Mouse (Mus musculus) MEL (cell line): ENCODE data around the gene Gprc5d. TPM values are rescaled to one million over a fixed set of nuclear protein-coding genes. Genes with fewer than 3 reads are reported as not detected.

Experiments
- DNase-seq: peaks from one replicate; pipeline ENCODE4 v3.0.0; 2011; ENCODE audit warnings: low read depth, low spot score
- H3K27ac ChIP-seq: 2 replicates; pipeline ENCODE4 v1.5.1; 2012; ENCODE audit warnings: low read depth, mild to moderate bottlenecking, control low read depth, low read length, moderate library complexity; ENCODE audit not compliant: control insufficient read depth
- H3K27me3 ChIP-seq, 2 experiments: fragments of 150-350 bp in 1 of 2; sonication (generic) in 1 of 2; 2 replicates each; pipeline ENCODE4 v1.6.1; 2012; ENCODE audit warnings: low read length in 2 of 2, mild to moderate bottlenecking in 2 of 2, improper control_type of control experiment in 1 of 2, moderate library complexity in 1 of 2; ENCODE audit not compliant: insufficient read depth in 2 of 2, control insufficient read depth in 1 of 2
- H3K36me3 ChIP-seq, 2 experiments: 2 replicates each; pipeline ENCODE4 v1.6.1; 2012 to 2014; ENCODE audit warnings: low read length in 2 of 2, improper control_type of control experiment in 1 of 2, inconsistent platforms in 1 of 2, mild to moderate bottlenecking in 1 of 2; ENCODE audit not compliant: insufficient read depth in 2 of 2, control insufficient read depth in 1 of 2
- H3K4me1 ChIP-seq, 2 experiments: fragments of 150-350 bp in 1 of 2; sonication (generic) in 1 of 2; 2 replicates each; pipeline ENCODE4 v1.6.1; 2012; ENCODE audit warnings: low read length in 2 of 2, improper control_type of control experiment in 1 of 2, mild to moderate bottlenecking in 1 of 2; ENCODE audit not compliant: insufficient read depth in 2 of 2, control insufficient read depth in 1 of 2
- H3K4me3 ChIP-seq, 2 experiments: fragments of 150-350 bp in 1 of 2; sonication (generic) in 1 of 2; 2 replicates each; pipeline ENCODE4 v1.5.1; 2012; ENCODE audit warnings: low read depth in 2 of 2, low read length in 2 of 2, mild to moderate bottlenecking in 2 of 2, moderate library complexity in 2 of 2, control low read depth in 1 of 2, improper control_type of control experiment in 1 of 2; ENCODE audit not compliant: control insufficient read depth in 1 of 2, insufficient read depth in 1 of 2
- H3K79me2 ChIP-seq: 2 replicates; pipeline ENCODE4 v1.6.1; 2012; ENCODE audit warnings: mild to moderate bottlenecking, low read length, moderate library complexity; ENCODE audit not compliant: control insufficient read depth, poor library complexity, insufficient read depth
- H3K9ac ChIP-seq: 2 replicates; pipeline ENCODE4 v1.6.1; 2012; ENCODE audit warnings: low read depth, mild to moderate bottlenecking, control low read depth, low read length, moderate library complexity; ENCODE audit not compliant: control insufficient read depth, poor library complexity, severe bottlenecking
- H3K9me3 ChIP-seq: fragments of 150-350 bp; sonication (generic); replicated peaks from 2 replicates; pipeline ENCODE4 v1.6.1; 2012; ENCODE audit warnings: mild to moderate bottlenecking, low read length, improper control_type of control experiment, moderate library complexity; ENCODE audit not compliant: insufficient read depth
- CHD2 ChIP-seq: IDR thresholded peaks from 2 replicates; pipeline ENCODE4 v1.6.1; 2011; ENCODE audit warnings: low read length, improper control_type of control experiment
- E2F4 ChIP-seq: IDR thresholded peaks from 2 replicates; pipeline ENCODE4 v1.6.1; 2011; ENCODE audit warnings: low read depth, low read length, improper control_type of control experiment, borderline replicate concordance
- ELF1 ChIP-seq: IDR thresholded peaks from 2 replicates; pipeline ENCODE4 v1.6.1; 2014; ENCODE audit warnings: low read depth, mild to moderate bottlenecking, inconsistent platforms, low read length, improper control_type of control experiment, moderate library complexity
- ETS1 ChIP-seq: IDR thresholded peaks from 2 replicates; pipeline ENCODE4 v1.6.1; 2012; ENCODE audit warnings: low read depth, mild to moderate bottlenecking, inconsistent platforms, low read length, improper control_type of control experiment, moderate library complexity
- GABPA ChIP-seq: IDR thresholded peaks from 2 replicates; pipeline ENCODE4 v1.6.1; 2012; ENCODE audit warnings: low read depth, mild to moderate bottlenecking, inconsistent platforms, low read length, improper control_type of control experiment, moderate library complexity
- GATA1 ChIP-seq: IDR thresholded peaks from 2 replicates; pipeline ENCODE4 v1.6.1; 2011; ENCODE audit warnings: low read depth, low read length, improper control_type of control experiment
- JUND ChIP-seq: IDR thresholded peaks from 2 replicates; pipeline ENCODE4 v1.6.1; 2011; ENCODE audit warnings: low read depth, mild to moderate bottlenecking, improper control_type of control experiment, low read length
- MAFK ChIP-seq: IDR thresholded peaks from 2 replicates; pipeline ENCODE4 v1.6.1; 2011; ENCODE audit warnings: low read depth, mild to moderate bottlenecking, low read length, improper control_type of control experiment, borderline replicate concordance
- MAX ChIP-seq: IDR thresholded peaks from 2 replicates; pipeline ENCODE4 v1.6.1; 2011; ENCODE audit warnings: low read length, improper control_type of control experiment
- MAZ ChIP-seq: IDR thresholded peaks from 2 replicates; pipeline ENCODE4 v1.6.1; 2012; ENCODE audit warnings: low read depth, mild to moderate bottlenecking, inconsistent platforms, low read length, improper control_type of control experiment
- MEF2A ChIP-seq: IDR thresholded peaks from 2 replicates; pipeline ENCODE4 v1.6.1; 2014; ENCODE audit warnings: low read depth, mild to moderate bottlenecking, inconsistent platforms, low read length, improper control_type of control experiment; ENCODE audit not compliant: poor library complexity, insufficient replicate concordance, severe bottlenecking; ENCODE audit errors: extremely low read depth
- MYB ChIP-seq: IDR thresholded peaks from 2 replicates; pipeline ENCODE4 v1.6.1; 2011; ENCODE audit warnings: mild to moderate bottlenecking, low read depth, low read length, improper control_type of control experiment
- NRF1 ChIP-seq: IDR thresholded peaks from 2 replicates; pipeline ENCODE4 v1.6.1; 2014; ENCODE audit warnings: low read depth, mild to moderate bottlenecking, inconsistent platforms, low read length, improper control_type of control experiment, moderate library complexity; ENCODE audit not compliant: poor library complexity, insufficient read depth, severe bottlenecking
- POLR2A ChIP-seq, 2 experiments: IDR thresholded peaks; 2 replicates each; pipeline ENCODE4 v1.6.1; 2011 to 2012; ENCODE audit warnings: low read length in 2 of 2, mild to moderate bottlenecking in 2 of 2, control low read depth in 1 of 2, improper control_type of control experiment in 1 of 2, low read depth in 1 of 2, moderate library complexity in 1 of 2; ENCODE audit not compliant: control insufficient read depth in 1 of 2, insufficient read depth in 1 of 2, poor library complexity in 1 of 2
- POLR2AphosphoS2 ChIP-seq: IDR thresholded peaks from 2 replicates; pipeline ENCODE4 v1.6.1; 2011; ENCODE audit warnings: low read length, improper control_type of control experiment
- POLR2AphosphoS5 ChIP-seq: IDR thresholded peaks from 2 replicates; pipeline ENCODE4 v1.6.1; 2012; ENCODE audit warnings: low read depth, borderline replicate concordance, mild to moderate bottlenecking, inconsistent platforms, low read length, moderate library complexity, mixed read lengths
- RAD21 ChIP-seq: IDR thresholded peaks from 2 replicates; pipeline ENCODE4 v1.6.1; 2011; ENCODE audit warnings: mild to moderate bottlenecking, low read depth, low read length, improper control_type of control experiment
- RCOR1 ChIP-seq: IDR thresholded peaks from 2 replicates; pipeline ENCODE4 v1.6.1; 2012; ENCODE audit warnings: low read depth, mild to moderate bottlenecking, inconsistent platforms, low read length, improper control_type of control experiment
- TAL1 ChIP-seq: IDR thresholded peaks from 2 replicates; pipeline ENCODE4 v1.6.1; 2012; ENCODE audit warnings: mild to moderate bottlenecking, inconsistent platforms, low read length, moderate library complexity, mixed read lengths
- TBP ChIP-seq: IDR thresholded peaks from 2 replicates; pipeline ENCODE4 v1.8.0; 2011; ENCODE audit warnings: low read depth, low read length, improper control_type of control experiment
- TCF12 ChIP-seq: IDR thresholded peaks from 2 replicates; pipeline ENCODE4 v1.6.1; 2014; ENCODE audit warnings: low read depth, mild to moderate bottlenecking, inconsistent platforms, low read length, improper control_type of control experiment, moderate library complexity
- UBTF ChIP-seq: IDR thresholded peaks from 2 replicates; pipeline ENCODE4 v1.6.1; 2012; ENCODE audit warnings: low read depth, mild to moderate bottlenecking, inconsistent platforms, low read length, improper control_type of control experiment, moderate library complexity, borderline replicate concordance; ENCODE audit not compliant: insufficient read depth
- USF1 ChIP-seq: IDR thresholded peaks from 2 replicates; pipeline ENCODE4 v1.6.1; 2014; ENCODE audit warnings: low read depth, mild to moderate bottlenecking, inconsistent platforms, low read length, improper control_type of control experiment, moderate library complexity
- USF2 ChIP-seq, 2 experiments: IDR thresholded peaks; 2 replicates each; pipeline ENCODE4 v1.6.1; 2011 to 2012; ENCODE audit warnings: improper control_type of control experiment in 2 of 2, low read length in 2 of 2, borderline replicate concordance in 1 of 2, inconsistent platforms in 1 of 2, low read depth in 1 of 2, mild to moderate bottlenecking in 1 of 2; ENCODE audit not compliant: insufficient read depth in 1 of 2
- ZKSCAN1 ChIP-seq: IDR thresholded peaks from 2 replicates; pipeline ENCODE4 v1.6.1; 2012; ENCODE audit warnings: low read depth, mild to moderate bottlenecking, inconsistent platforms, low read length, improper control_type of control experiment, moderate library complexity
- ZMIZ1 ChIP-seq: IDR thresholded peaks from 2 replicates; pipeline ENCODE4 v1.6.1; 2012; ENCODE audit warnings: low read depth, mild to moderate bottlenecking, inconsistent platforms, low read length, improper control_type of control experiment, moderate library complexity
- polyA plus RNA-seq, 2 experiments: library from polyadenylated mRNA; stranded (reverse) in 1 of 2; unstranded in 1 of 2; fragments of >175 nt in 1 of 2; fragments of >200 nt in 1 of 2; gene quantifications; 2 replicates each; pipeline versions ENCODE4 v1.2.1 to v1.2.4; 2012; ENCODE audit warnings: low replicate concordance in 2 of 2, low read depth in 1 of 2; ENCODE audit not compliant: insufficient read length in 2 of 2, insufficient read depth in 1 of 2, missing spikeins in 1 of 2
- total RNA-seq: library from RNA; depleted of rRNA; stranded (reverse); fragments of 300-350 nt; gene quantifications from 2 replicates; pipeline ENCODE4 v1.2.3, GENCODE M21; 2012

The Gprc5d gene
- total and polyA plus RNA-seq, 3 experiments = not detected

DNA sequence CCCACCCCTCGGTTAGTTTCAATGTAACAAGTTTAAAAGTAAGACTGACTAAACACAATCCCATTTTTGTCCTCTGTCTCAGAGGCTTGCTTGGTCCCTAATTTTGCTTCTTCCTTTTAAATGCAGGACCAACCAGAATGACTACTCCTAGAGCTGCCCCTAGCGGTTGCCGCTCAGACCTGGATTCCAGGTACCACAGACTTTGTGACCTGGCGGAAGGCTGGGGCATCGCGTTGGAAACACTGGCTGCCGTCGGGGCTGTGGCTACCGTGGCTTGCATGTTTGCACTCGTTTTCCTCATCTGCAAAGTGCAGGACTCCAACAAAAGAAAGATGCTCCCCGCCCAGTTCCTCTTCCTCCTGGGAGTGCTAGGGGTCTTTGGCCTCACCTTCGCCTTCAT, 39.7 kb downstream of the Gprc5d start:
- TF ChIP-seq ZKSCAN1 (no peak), MEF2A (no peak), GABPA (no peak), MYB (no peak), USF2 (IDR thresholded peaks at IDR 0.05; ENCODE audit: borderline replicate concordance in 1 of 2, insufficient read depth in 1 of 2, low read depth in 1 of 2, low read length in 2 of 2) (no peak), USF1 (no peak), CHD2 (no peak), NRF1 (no peak), MAZ (no peak), E2F4 (no peak), ETS1 (no peak), POLR2AphosphoS2 (no peak), RAD21 (no peak), TBP (no peak), ZMIZ1 (no peak), JUND (no peak), UBTF (no peak), MAFK (no peak), POLR2A (IDR thresholded peaks at IDR 0.05; ENCODE audit: control insufficient read depth in 1 of 2, insufficient read depth in 1 of 2, low read depth in 1 of 2, low read length in 2 of 2, poor library complexity in 1 of 2) (no peak)
- DNase-seq = no peak
- no peaks in the 10 kb centered on the region for H3K9me3 ChIP-seq
- no peak overlapping the region for H3K9ac ChIP-seq
- H3K4me3 ChIP-seq = no peak overlapping the region
- no peaks in the 10 kb centered on the region for H3K79me2 ChIP-seq
- H3K4me1 ChIP-seq = no peaks in the 10 kb centered on the region
- H3K27me3 ChIP-seq = no peaks in the 10 kb centered on the region; a peak in 1 of 4 replicates
- no peaks in the 10 kb centered on the region for H3K36me3 ChIP-seq
- no peak overlapping the region for H3K27ac ChIP-seq

DNA sequence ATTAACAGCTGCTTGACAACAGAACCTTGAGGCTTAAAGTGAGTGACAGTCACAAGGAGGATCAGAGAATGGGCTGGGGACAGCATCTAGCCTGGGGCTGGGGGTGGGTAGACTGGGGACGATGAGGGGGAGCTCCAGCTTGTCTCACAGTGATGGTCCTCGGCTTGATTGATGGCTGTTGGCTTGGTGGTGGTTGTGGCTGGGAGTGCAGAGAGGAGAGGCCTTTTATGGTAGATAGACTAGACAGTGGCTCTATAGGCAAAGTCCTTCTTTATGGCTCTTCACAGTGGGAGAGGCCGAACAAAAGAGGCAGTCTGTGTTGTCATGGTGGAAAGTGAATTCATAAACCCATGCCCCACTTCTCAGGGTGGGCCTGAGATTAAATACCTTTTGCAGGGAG, 41.9 kb downstream of the Gprc5d start:
- no peaks in the 10 kb centered on the region for H3K36me3 ChIP-seq
- TF ChIP-seq POLR2AphosphoS5 = no peak
- TF ChIP-seq ELF1 = no peak
- TF ChIP-seq RCOR1 = no peak
- TF ChIP-seq MAX = no peak
- TF ChIP-seq GATA1 = no peak
- no peak for TF ChIP-seq USF2 (IDR thresholded peaks at IDR 0.05; ENCODE audit: borderline replicate concordance in 1 of 2, insufficient read depth in 1 of 2, low read depth in 1 of 2, low read length in 2 of 2)
- no peak for TF ChIP-seq MAZ
- TF ChIP-seq TAL1 = no peak
- no peak for TF ChIP-seq CHD2
- no peak for TF ChIP-seq ZKSCAN1
- no peak for TF ChIP-seq MEF2A
- no peak for TF ChIP-seq TBP
- TF ChIP-seq TCF12 = no peak

More for the DNA sequence above, 41.9 kb downstream of the Gprc5d start:
- H3K27ac ChIP-seq = no peak overlapping the region
- H3K4me3 ChIP-seq = no peak overlapping the region
- H3K79me2 ChIP-seq = no peaks in the 10 kb centered on the region
- no peaks in the 10 kb centered on the region for H3K4me1 ChIP-seq
- no peak for DNase-seq
- H3K27me3 ChIP-seq = no peaks in the 10 kb centered on the region; a peak in 1 of 4 replicates
- H3K9me3 ChIP-seq = no peaks in the 10 kb centered on the region
- H3K9ac ChIP-seq = no peak overlapping the region
